Mouse (Mus musculus) naive thymus-derived CD4-positive, alpha-beta T cell, adult 2 months (primary cell): Measurements from ENCODE around the gene Fancl.

Source experiments
- DNase-seq: peaks from one replicate; pipeline ENCODE4 v3.0.0-alpha.2; 2011; ENCODE audit warnings: low read depth

The Fancl gene

GRCm38 (mm10) chr11:26489761-26490466 lies 104.0 kb downstream of the Fancl start:
- DNase-seq, result no peak

DNA sequence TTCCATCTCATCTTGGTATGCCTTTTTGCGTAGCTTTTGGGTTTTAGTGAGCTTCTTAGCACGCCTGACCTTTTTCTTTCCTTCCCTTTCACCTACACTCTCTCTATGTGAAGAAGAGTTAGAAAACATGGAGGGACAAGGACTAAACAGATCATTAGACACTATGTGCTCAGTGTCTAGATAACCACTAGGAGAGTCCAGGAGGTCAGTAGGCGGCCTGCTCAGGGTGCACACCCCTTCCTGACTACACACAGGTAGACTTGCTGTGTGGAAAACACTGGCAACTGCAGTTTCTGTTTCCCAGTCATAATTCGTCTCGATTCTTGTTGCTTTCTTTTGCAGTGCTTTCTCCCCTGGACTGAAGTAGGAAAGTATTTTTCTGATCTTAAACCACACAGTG lies 110.0 kb downstream of the Fancl start:
- DNase-seq, result no peak

DNA sequence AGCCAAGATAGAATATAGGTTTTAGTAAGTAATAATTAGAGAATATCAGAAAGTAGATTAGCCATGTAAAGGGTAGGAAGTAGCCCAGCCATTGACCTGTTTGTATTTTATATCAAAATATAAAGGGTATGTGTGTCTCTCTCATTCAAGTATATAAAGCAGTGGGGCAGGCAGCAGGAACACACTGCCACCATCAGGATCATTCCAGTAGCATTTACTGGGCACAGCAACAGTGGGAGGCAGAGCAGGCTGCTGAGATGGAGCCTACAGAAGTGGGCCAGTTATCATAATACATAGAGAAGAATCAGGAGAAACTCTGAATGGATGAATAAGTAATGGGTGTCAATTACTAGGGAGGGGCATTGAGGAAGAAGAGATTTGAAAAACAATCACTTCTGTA lies 127.7 kb downstream of the Fancl start:
- no peak for DNase-seq

DNA sequence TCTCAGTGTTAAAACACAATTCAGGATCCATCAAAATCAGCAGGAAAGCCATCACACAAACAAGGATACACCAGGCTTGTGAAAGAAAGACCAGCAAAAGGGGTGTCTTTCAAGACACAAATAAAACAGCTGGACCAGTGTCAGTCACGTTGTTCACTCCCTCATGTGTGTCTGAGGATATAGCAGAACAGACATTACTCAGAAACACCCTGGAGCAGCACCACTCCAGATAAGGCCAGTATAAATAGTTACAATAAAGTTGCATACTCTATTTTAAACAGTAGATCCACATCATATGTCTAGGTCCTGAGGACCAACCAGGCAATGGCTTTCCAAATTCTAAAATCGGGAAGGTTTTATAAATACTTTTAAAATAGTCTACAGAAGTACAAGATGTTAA lies 130.2 kb downstream of the Fancl start:
- DNase-seq, result no peak

DNA sequence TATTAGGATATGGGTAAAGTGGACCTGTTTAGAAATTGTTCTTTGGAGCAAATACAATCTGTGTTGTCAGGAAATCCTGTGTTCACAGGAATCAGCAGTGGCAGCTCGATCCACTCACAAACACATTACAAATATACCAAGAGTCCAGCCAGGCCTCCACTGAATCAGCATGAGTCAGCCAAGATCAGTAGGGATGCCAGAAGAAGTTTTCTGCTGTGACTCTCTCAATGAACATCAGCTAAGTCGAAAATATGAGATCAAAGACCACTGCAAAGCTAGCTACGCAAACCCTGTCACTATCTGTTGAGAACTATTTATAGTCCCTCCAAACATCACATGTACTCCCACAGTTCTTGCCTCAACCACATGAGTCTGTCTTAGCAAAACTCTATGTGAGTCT lies 133.1 kb downstream of the Fancl start:
- DNase-seq, result no peak
